Mouse (Mus musculus): ENCODE measurements around the gene Caly. TPM values are rescaled to one million over a fixed set of nuclear protein-coding genes. Genes with fewer than 3 reads are reported as not detected.
A peak's percentile ranks its signal among the peaks of the same experiment; 100 is the strongest.

Caly gene
- total and polyA plus RNA-seq, 2 experiments from 2014 or later: 0.70 to 1.9 TPM

DNA sequence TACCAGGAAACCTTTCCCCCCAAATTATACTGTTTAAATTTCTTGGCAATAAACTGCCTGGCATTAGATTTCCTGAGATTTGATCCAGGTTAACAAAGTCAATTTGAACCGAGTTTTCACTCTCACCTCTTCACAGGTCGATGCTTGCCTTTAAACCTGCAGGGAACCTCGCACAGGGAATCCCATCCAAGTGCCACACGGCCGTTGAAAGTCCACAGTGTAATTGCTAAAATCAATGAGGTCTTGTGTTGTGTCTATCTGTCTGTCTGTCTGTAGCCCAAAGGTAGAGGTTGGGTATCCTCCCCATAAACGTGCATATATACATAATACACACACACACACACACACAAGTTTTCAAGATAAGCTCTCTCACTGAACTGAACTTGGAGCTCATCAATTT, 15.0 kb downstream of the Caly start:
- H3K4me2 ChIP-seq (ENCODE audit: low read depth, low read length): no peak overlapping the region
- no peak overlapping the region for H3K4me3 ChIP-seq (ENCODE audit: low read depth, low read length)
- TF ChIP-seq EP300 (IDR thresholded peaks at IDR 0.05; ENCODE audit: low read depth): no peak
- no peak for TF ChIP-seq CTCF (IDR thresholded peaks at IDR 0.05; ENCODE audit: low read depth)
- H3K36me3 ChIP-seq (replicated peaks; ENCODE audit: control insufficient read depth, insufficient read depth, low read length): no peaks in the 10 kb centered on the region
- DNase-seq (ENCODE audit: low spot score) (no peak), ATAC-seq (ENCODE audit: insufficient read depth, low read depth) (no peak)
- no peak overlapping the region for H3K27ac ChIP-seq (ENCODE audit: low read depth)
- H3K9me3 ChIP-seq (replicated peaks; ENCODE audit: control insufficient read depth, low read length): no peaks in the 10 kb centered on the region
- WGBS: 53% methylated on average over 6 of the region's 6 CpGs
- H3K27me3 ChIP-seq (ENCODE audit: control insufficient read depth, insufficient read depth, low read length): peaks cover 55% of the 10 kb centered on the region
- H3K9ac ChIP-seq (replicated peaks; ENCODE audit: low read depth, low read length): no peak overlapping the region
- H3K4me1 ChIP-seq (ENCODE audit: control insufficient read depth, insufficient read depth): no peaks in the 10 kb centered on the region

DNA sequence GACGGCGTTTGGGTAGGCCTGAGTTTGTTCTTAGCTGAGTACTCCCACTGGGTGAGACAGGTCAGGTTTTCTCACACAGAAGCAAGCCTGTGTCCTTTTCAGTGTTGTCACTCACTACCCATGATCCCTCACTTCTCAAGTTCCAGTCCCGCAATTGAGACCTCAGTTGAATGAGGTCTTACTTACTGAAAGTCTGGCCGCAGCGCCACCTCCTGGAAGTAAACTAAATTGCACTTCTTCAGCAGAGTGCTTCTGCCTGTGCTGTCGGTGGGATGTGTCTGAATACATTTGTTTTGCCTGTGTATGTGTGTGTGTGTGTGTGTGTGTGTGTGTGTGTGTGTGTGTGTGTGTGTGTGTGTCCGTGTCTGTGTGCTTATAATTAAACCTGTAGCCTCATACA, 19.3 kb downstream of the Caly start:
- DNase-seq (ENCODE audit: low spot score): peak; percentile 31
- TF ChIP-seq CTCF (IDR thresholded peaks at IDR 0.05; ENCODE audit: low read depth): peak; percentile 74
- TF ChIP-seq EP300 (IDR thresholded peaks at IDR 0.05; ENCODE audit: low read depth): no peak
- Histone ChIP-seq H3K4me2 (ENCODE audit: low read depth, low read length) (no peak overlapping the region), H3K4me1 (ENCODE audit: control insufficient read depth, insufficient read depth) (peaks cover 4% of the 10 kb centered on the region; the same call in 1 of the 2 replicates), H3K27me3 (ENCODE audit: control insufficient read depth, insufficient read depth, low read length) (peaks cover 72% of the 10 kb centered on the region), H3K9me3 (replicated peaks; ENCODE audit: control insufficient read depth, low read length) (no peaks in the 10 kb centered on the region), H3K36me3 (replicated peaks; ENCODE audit: control insufficient read depth, insufficient read depth, low read length) (no peaks in the 10 kb centered on the region), H3K9ac (replicated peaks; ENCODE audit: low read depth, low read length) (no peak overlapping the region), H3K27ac (ENCODE audit: low read depth) (no peak overlapping the region), H3K4me3 (ENCODE audit: low read depth, low read length) (no peak overlapping the region)
- no peak for ATAC-seq (ENCODE audit: insufficient read depth, low read depth)
- WGBS: 20% methylated on average over 7 of the region's 7 CpGs

DNA sequence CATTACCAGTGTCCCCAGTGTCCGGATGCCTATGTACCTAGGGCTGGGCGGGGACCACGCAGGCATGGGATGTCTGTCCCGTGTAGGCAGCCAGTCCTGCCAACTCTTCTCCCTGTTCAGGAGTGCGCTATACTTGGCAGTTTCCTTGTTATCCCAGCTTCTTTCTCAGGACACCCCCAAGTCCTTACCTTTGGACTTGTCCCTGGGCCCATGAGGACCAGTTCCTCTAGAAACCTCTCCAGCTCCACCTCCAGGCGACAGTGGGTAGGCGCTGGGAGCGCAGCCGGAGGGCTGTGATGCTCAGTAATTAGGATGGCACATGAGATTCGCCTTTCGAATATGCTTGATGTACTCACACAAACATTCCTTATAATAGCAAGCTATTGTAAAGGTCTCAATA, 20.0 kb downstream of the Caly start:
- Histone ChIP-seq H3K9me3 (replicated peaks; ENCODE audit: control insufficient read depth, low read length) (no peaks in the 10 kb centered on the region), H3K27ac (ENCODE audit: low read depth) (no peak overlapping the region), H3K4me3 (ENCODE audit: low read depth, low read length) (no peak overlapping the region), H3K4me2 (ENCODE audit: low read depth, low read length) (no peak overlapping the region), H3K27me3 (ENCODE audit: control insufficient read depth, insufficient read depth, low read length) (peaks cover 80% of the 10 kb centered on the region), H3K4me1 (ENCODE audit: control insufficient read depth, insufficient read depth) (peaks cover 4% of the 10 kb centered on the region; the same call in 1 of the 2 replicates), H3K9ac (replicated peaks; ENCODE audit: low read depth, low read length) (no peak overlapping the region), H3K36me3 (replicated peaks; ENCODE audit: control insufficient read depth, insufficient read depth, low read length) (no peaks in the 10 kb centered on the region)
- 17% methylated on average over 11 of the region's 11 CpGs for WGBS
- TF ChIP-seq EP300 (IDR thresholded peaks at IDR 0.05; ENCODE audit: low read depth): no peak
- peak; percentile 33; the same call in 1 of the 2 replicates for TF ChIP-seq CTCF (IDR thresholded peaks at IDR 0.05; ENCODE audit: low read depth)
- ATAC-seq (ENCODE audit: insufficient read depth, low read depth) (no peak), DNase-seq (ENCODE audit: low spot score) (no peak)

DNA sequence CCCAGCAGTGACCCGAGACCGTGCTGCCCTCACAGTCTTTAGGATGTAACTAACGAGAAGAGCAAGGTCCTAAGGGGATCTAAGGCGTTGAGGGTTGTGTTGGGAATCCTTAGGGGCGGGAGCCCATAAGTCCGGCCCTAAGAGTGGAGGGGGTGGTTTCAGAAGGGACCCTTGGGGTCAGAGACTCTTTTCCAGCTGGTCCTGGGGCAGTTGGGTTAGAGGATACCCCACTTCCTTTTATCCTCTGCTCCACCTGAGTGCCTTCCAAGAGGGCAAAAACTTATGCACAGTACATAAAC, 20.6 kb downstream of the Caly start:
- WGBS: 5% methylated on average over 6 of the region's 6 CpGs

DNA sequence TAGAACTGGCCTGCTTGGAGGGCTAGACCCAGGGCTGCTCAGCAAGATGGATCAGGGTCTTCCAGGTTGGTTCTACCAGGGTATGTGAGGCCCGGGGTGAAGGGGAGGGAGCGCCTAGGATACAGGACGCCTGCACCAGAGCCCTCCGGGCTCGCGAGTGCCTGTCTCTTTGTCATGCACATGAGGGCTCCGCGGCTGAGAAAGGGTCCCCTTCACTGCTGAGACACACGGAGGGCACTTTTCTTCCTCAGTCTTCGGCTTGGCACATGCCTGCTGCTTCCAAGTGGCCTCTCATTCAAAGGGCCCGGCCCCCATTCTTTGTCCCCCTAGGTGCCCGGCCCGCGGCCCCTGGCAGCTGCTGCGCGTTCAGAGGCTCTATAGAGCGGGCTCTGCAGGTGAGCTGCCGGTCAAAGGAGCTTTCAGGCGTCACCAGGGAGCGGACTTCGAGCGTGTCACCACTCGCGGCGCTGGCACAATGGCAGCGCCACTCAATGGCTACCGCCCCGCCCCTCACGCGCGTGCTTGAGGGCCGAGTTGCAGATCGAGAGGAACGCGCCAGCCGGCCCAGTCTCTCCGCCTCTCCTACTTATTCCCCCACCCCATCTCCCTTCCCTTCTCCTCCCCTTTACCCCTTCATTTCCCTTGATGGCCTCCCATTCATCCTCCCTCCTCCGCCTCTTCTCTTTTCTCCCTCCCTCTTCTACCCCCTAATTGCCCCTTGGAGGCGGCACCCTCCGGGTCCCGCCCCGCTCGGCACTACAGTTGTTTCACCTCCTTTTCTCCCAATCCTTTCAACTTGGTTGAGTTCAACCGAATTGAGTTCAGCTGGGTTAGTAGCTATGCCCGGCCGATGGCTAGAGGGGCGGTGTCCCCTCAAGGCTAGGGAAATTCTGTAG, 21.2 kb downstream of the Caly start:
- ATAC-seq (ENCODE audit: insufficient read depth, low read depth): no peak
- peak overlapping the region; percentile 34 for H3K4me3 ChIP-seq (ENCODE audit: low read depth, low read length)
- no peak overlapping the region for H3K9ac ChIP-seq (replicated peaks; ENCODE audit: low read depth, low read length)
- DNase-seq (ENCODE audit: low spot score): no peak
- peaks cover 91% of the 10 kb centered on the region for H3K27me3 ChIP-seq (ENCODE audit: control insufficient read depth, insufficient read depth, low read length)
- 2% methylated on average over 46 of the region's 47 CpGs for WGBS
- no peak overlapping the region for H3K27ac ChIP-seq (ENCODE audit: low read depth)
- H3K9me3 ChIP-seq (replicated peaks; ENCODE audit: control insufficient read depth, low read length): no peaks in the 10 kb centered on the region
- no peak for TF ChIP-seq CTCF (IDR thresholded peaks at IDR 0.05; ENCODE audit: low read depth)
- no peak for TF ChIP-seq EP300 (IDR thresholded peaks at IDR 0.05; ENCODE audit: low read depth)
- peak overlapping the region; percentile 53 for H3K4me2 ChIP-seq (ENCODE audit: low read depth, low read length)
- H3K4me1 ChIP-seq (ENCODE audit: control insufficient read depth, insufficient read depth): peaks cover 4% of the 10 kb centered on the region; the same call in 1 of the 2 replicates
- H3K36me3 ChIP-seq (replicated peaks; ENCODE audit: control insufficient read depth, insufficient read depth, low read length): no peaks in the 10 kb centered on the region

More for the DNA sequence above, 20.6 kb downstream of the Caly start:
- TF ChIP-seq CTCF (IDR thresholded peaks at IDR 0.05; ENCODE audit: low read depth) (no peak), EP300 (IDR thresholded peaks at IDR 0.05; ENCODE audit: low read depth) (no peak)
- Histone ChIP-seq H3K4me1 (ENCODE audit: control insufficient read depth, insufficient read depth) (peaks cover 4% of the 10 kb centered on the region; the same call in 1 of the 2 replicates), H3K9ac (replicated peaks; ENCODE audit: low read depth, low read length) (no peak overlapping the region), H3K9me3 (replicated peaks; ENCODE audit: control insufficient read depth, low read length) (no peaks in the 10 kb centered on the region), H3K4me2 (ENCODE audit: low read depth, low read length) (peak overlapping the region; percentile 53; the same call in 1 of the 2 replicates), H3K27ac (ENCODE audit: low read depth) (no peak overlapping the region), H3K4me3 (ENCODE audit: low read depth, low read length) (peak overlapping the region; percentile 34), H3K27me3 (ENCODE audit: control insufficient read depth, insufficient read depth, low read length) (peaks cover 85% of the 10 kb centered on the region), H3K36me3 (replicated peaks; ENCODE audit: control insufficient read depth, insufficient read depth, low read length) (no peaks in the 10 kb centered on the region)
- no peak for DNase-seq (ENCODE audit: low spot score)
- no peak for ATAC-seq (ENCODE audit: insufficient read depth, low read depth)

Data from heart, postnatal 0 days (tissue).